Mouse (Mus musculus): ENCODE data around the gene Fam122a. TPM values are rescaled to one million over a fixed set of nuclear protein-coding genes. Genes with fewer than 3 reads are reported as not detected.

Gene Fam122a
- polyA plus RNA-seq, 1 experiment from 2014 or later, result 41.3 TPM

GRCm38 (mm10) chr19:24514661-24515642 lies 37.8 kb upstream of the Fam122a start:
- H3K9ac ChIP-seq (ENCODE audit: low read length), result no peak overlapping the region
- H3K27me3 ChIP-seq (replicated peaks; ENCODE audit: control insufficient read depth, insufficient read depth, low read length), result no peaks in the 10 kb centered on the region
- no peaks in the 10 kb centered on the region for H3K9me3 ChIP-seq (replicated peaks; ENCODE audit: control insufficient read depth, low read length)
- H3K36me3 ChIP-seq (ENCODE audit: control insufficient read depth, insufficient read depth, low read length), result no peaks in the 10 kb centered on the region
- 91% methylated on average over 15 of the region's 15 CpGs for WGBS
- no peak overlapping the region for H3K4me2 ChIP-seq (ENCODE audit: low read length)
- no peak overlapping the region for H3K27ac ChIP-seq (ENCODE audit: low read depth, low read length)
- no peak overlapping the region for H3K4me3 ChIP-seq (ENCODE audit: low read depth, low read length)
- ATAC-seq, result no peak
- no peaks in the 10 kb centered on the region for H3K4me1 ChIP-seq (ENCODE audit: control insufficient read depth, insufficient read depth, low read length)
- DNase-seq (ENCODE audit: low spot score), result no peak

GRCm38 (mm10) chr19:24513105-24513843 lies 36.1 kb upstream of the Fam122a start:
- H3K4me3 ChIP-seq (ENCODE audit: low read depth, low read length), result no peak overlapping the region
- DNase-seq (ENCODE audit: low spot score), result no peak
- no peaks in the 10 kb centered on the region for H3K4me1 ChIP-seq (ENCODE audit: control insufficient read depth, insufficient read depth, low read length)
- no peak overlapping the region for H3K27ac ChIP-seq (ENCODE audit: low read depth, low read length)
- 83% methylated on average over 20 of the region's 20 CpGs for WGBS
- no peak overlapping the region for H3K9ac ChIP-seq (ENCODE audit: low read length)
- no peaks in the 10 kb centered on the region for H3K27me3 ChIP-seq (replicated peaks; ENCODE audit: control insufficient read depth, insufficient read depth, low read length)
- H3K9me3 ChIP-seq (replicated peaks; ENCODE audit: control insufficient read depth, low read length), result no peaks in the 10 kb centered on the region
- H3K4me2 ChIP-seq (ENCODE audit: low read length), result no peak overlapping the region
- no peaks in the 10 kb centered on the region for H3K36me3 ChIP-seq (ENCODE audit: control insufficient read depth, insufficient read depth, low read length)
- no peak for ATAC-seq

- no peaks in the 10 kb centered on the region for H3K36me3 ChIP-seq (ENCODE audit: control insufficient read depth, insufficient read depth, low read length)
- H3K9me3 ChIP-seq (replicated peaks; ENCODE audit: control insufficient read depth, low read length), result no peaks in the 10 kb centered on the region
- DNase-seq (ENCODE audit: low spot score) (no peak), ATAC-seq (no peak)
- no peaks in the 10 kb centered on the region for H3K4me1 ChIP-seq (ENCODE audit: control insufficient read depth, insufficient read depth, low read length)
- no peak overlapping the region for H3K4me3 ChIP-seq (ENCODE audit: low read depth, low read length)
- H3K9ac ChIP-seq (ENCODE audit: low read length), result no peak overlapping the region
- 89% methylated on average over 7 of the region's 7 CpGs for WGBS
- H3K27ac ChIP-seq (ENCODE audit: low read depth, low read length), result no peak overlapping the region
- H3K27me3 ChIP-seq (replicated peaks; ENCODE audit: control insufficient read depth, insufficient read depth, low read length), result no peaks in the 10 kb centered on the region
- no peak overlapping the region for H3K4me2 ChIP-seq (ENCODE audit: low read length)
Observed at GRCm38 (mm10) chr19:24511939-24512338, 34.8 kb upstream of the Fam122a start.

GRCm38 (mm10) chr19:24509391-24509790 lies 32.2 kb upstream of the Fam122a start:
- no peak overlapping the region for H3K4me2 ChIP-seq (ENCODE audit: low read length)
- H3K4me3 ChIP-seq (ENCODE audit: low read depth, low read length), result no peak overlapping the region
- no peaks in the 10 kb centered on the region for H3K4me1 ChIP-seq (ENCODE audit: control insufficient read depth, insufficient read depth, low read length)
- no peaks in the 10 kb centered on the region for H3K9me3 ChIP-seq (replicated peaks; ENCODE audit: control insufficient read depth, low read length)
- H3K27me3 ChIP-seq (replicated peaks; ENCODE audit: control insufficient read depth, insufficient read depth, low read length), result no peaks in the 10 kb centered on the region
- H3K27ac ChIP-seq (ENCODE audit: low read depth, low read length), result no peak overlapping the region
- no peak overlapping the region for H3K9ac ChIP-seq (ENCODE audit: low read length)
- ATAC-seq, result no peak
- H3K36me3 ChIP-seq (ENCODE audit: control insufficient read depth, insufficient read depth, low read length), result no peaks in the 10 kb centered on the region
- DNase-seq (ENCODE audit: low spot score), result no peak
- WGBS, result 73% methylated on average over 6 of the region's 6 CpGs

GRCm38 (mm10) chr19:24508087-24508767 lies 31.1 kb upstream of the Fam122a start:
- DNase-seq (ENCODE audit: low spot score) (peak; percentile 20), ATAC-seq (peak; percentile 29; the same call in 1 of the 2 replicates)
- Histone ChIP-seq H3K27me3 (replicated peaks; ENCODE audit: control insufficient read depth, insufficient read depth, low read length) (no peaks in the 10 kb centered on the region), H3K4me3 (ENCODE audit: low read depth, low read length) (no peak overlapping the region), H3K36me3 (ENCODE audit: control insufficient read depth, insufficient read depth, low read length) (no peaks in the 10 kb centered on the region), H3K4me1 (ENCODE audit: control insufficient read depth, insufficient read depth, low read length) (no peaks in the 10 kb centered on the region), H3K9ac (ENCODE audit: low read length) (no peak overlapping the region), H3K27ac (ENCODE audit: low read depth, low read length) (no peak overlapping the region), H3K4me2 (ENCODE audit: low read length) (no peak overlapping the region), H3K9me3 (replicated peaks; ENCODE audit: control insufficient read depth, low read length) (no peaks in the 10 kb centered on the region)
- WGBS, result 23% methylated on average over 13 of the region's 13 CpGs

GRCm38 (mm10) chr19:24502736-24503421 lies 25.7 kb upstream of the Fam122a start:
- Histone ChIP-seq H3K4me1 (ENCODE audit: control insufficient read depth, insufficient read depth, low read length) (no peaks in the 10 kb centered on the region), H3K9me3 (replicated peaks; ENCODE audit: control insufficient read depth, low read length) (no peaks in the 10 kb centered on the region), H3K36me3 (ENCODE audit: control insufficient read depth, insufficient read depth, low read length) (no peaks in the 10 kb centered on the region), H3K4me3 (ENCODE audit: low read depth, low read length) (no peak overlapping the region), H3K9ac (ENCODE audit: low read length) (no peak overlapping the region), H3K27ac (ENCODE audit: low read depth, low read length) (no peak overlapping the region), H3K27me3 (replicated peaks; ENCODE audit: control insufficient read depth, insufficient read depth, low read length) (no peaks in the 10 kb centered on the region), H3K4me2 (ENCODE audit: low read length) (no peak overlapping the region)
- no peak for DNase-seq (ENCODE audit: low spot score)
- WGBS, result 88% methylated on average over 10 of the region's 10 CpGs
- ATAC-seq, result no peak

- Histone ChIP-seq H3K9ac (ENCODE audit: low read length) (no peak overlapping the region), H3K4me3 (ENCODE audit: low read depth, low read length) (no peak overlapping the region), H3K27ac (ENCODE audit: low read depth, low read length) (no peak overlapping the region), H3K4me2 (ENCODE audit: low read length) (no peak overlapping the region), H3K4me1 (ENCODE audit: control insufficient read depth, insufficient read depth, low read length) (no peaks in the 10 kb centered on the region), H3K9me3 (replicated peaks; ENCODE audit: control insufficient read depth, low read length) (no peaks in the 10 kb centered on the region), H3K36me3 (ENCODE audit: control insufficient read depth, insufficient read depth, low read length) (no peaks in the 10 kb centered on the region), H3K27me3 (replicated peaks; ENCODE audit: control insufficient read depth, insufficient read depth, low read length) (no peaks in the 10 kb centered on the region)
- ATAC-seq (no peak), DNase-seq (ENCODE audit: low spot score) (no peak)
Observed at GRCm38 (mm10) chr19:24501525-24501924, 24.4 kb upstream of the Fam122a start.

- no peak for DNase-seq (ENCODE audit: low spot score)
- H3K4me1 ChIP-seq (ENCODE audit: control insufficient read depth, insufficient read depth, low read length), result no peaks in the 10 kb centered on the region
- WGBS, result 90% methylated on average over 5 of the region's 5 CpGs
- no peak overlapping the region for H3K4me3 ChIP-seq (ENCODE audit: low read depth, low read length)
- H3K9me3 ChIP-seq (replicated peaks; ENCODE audit: control insufficient read depth, low read length), result no peaks in the 10 kb centered on the region
- H3K27me3 ChIP-seq (replicated peaks; ENCODE audit: control insufficient read depth, insufficient read depth, low read length), result no peaks in the 10 kb centered on the region
- H3K27ac ChIP-seq (ENCODE audit: low read depth, low read length), result no peak overlapping the region
- H3K9ac ChIP-seq (ENCODE audit: low read length), result no peak overlapping the region
- H3K36me3 ChIP-seq (ENCODE audit: control insufficient read depth, insufficient read depth, low read length), result no peaks in the 10 kb centered on the region
- ATAC-seq, result no peak
- H3K4me2 ChIP-seq (ENCODE audit: low read length), result no peak overlapping the region
Observed at GRCm38 (mm10) chr19:24500431-24500830, 23.3 kb upstream of the Fam122a start.
